Comparison of ENCODE assay signal across 8 mouse cellular contexts in the genomic region with DNA sequence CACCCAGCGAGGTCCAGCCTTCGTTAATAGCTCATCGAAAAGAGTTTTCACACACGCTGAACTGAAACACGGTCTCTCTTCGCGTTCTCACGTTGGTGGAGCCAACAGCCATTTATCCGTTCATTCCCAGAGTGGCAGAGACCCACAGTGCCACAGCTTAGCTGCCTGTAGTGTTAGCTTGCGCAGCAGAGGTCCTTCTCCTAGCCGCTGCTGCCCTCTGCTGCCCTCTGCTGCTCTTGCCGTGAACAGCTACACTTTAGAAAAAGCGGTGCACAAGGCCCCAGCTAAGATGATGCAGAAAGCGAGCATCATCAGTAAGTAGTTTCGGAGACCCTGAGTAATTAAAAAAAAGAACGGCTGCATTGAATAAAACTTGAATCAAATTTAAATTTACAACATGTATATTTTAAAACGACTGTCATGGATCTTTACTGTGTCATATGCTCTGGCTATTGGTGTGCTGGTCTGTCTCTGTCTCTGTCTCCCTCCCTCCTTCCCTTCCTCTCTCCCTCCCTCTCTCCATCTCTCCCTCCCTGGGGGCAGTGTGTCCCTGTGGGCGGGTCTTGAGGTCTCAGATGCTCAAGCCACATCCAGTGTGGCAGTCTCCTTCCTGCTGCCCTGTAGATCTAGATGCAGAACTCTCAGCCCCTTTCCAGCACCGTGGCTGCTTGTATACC. TPM values are rescaled to one million over a fixed set of nuclear protein-coding genes. Genes with fewer than 3 reads are reported as not detected.
DNase-seq lines count a peak whose midpoint lies in the region; ATAC-seq and TF ChIP-seq lines count a peak whose summit lies in the region.

No protein-coding gene starts in this region.

- H3K27me3 ChIP-seq in kidney, embryonic 15.5 days, result 0 out of 2 replicates have a peak, but pooled peaks cover 3% of the 10 kb centered on the region
- no peaks in the 10 kb centered on the region for H3K27me3 ChIP-seq in stomach, postnatal 0 days (ENCODE audit: control insufficient read depth, insufficient read depth, low read length)

- no peak overlapping the region for H3K9ac ChIP-seq in kidney, embryonic 15.5 days
- H3K9ac ChIP-seq in stomach, postnatal 0 days (ENCODE audit: low read length), result no peak overlapping the region

- peak; percentile 76 for ATAC-seq in kidney, embryonic 15.5 days (replicated peaks; ENCODE audit: low FRiP score)
- 0 out of 2 replicates have a peak, but pooled peaks have one; percentile 35 for ATAC-seq in stomach, postnatal 0 days (ENCODE audit: low FRiP score, low TSS enrichment)

- 36% methylated on average over 19 of the region's 19 CpGs for WGBS in kidney, embryonic 15.5 days
- 31% methylated on average over 19 of the region's 19 CpGs for WGBS in stomach, postnatal 0 days

- TF ChIP-seq CTCF in stomach, postnatal 0 days (IDR thresholded peaks at IDR 0.05; ENCODE audit: low read depth), result peak; percentile 93

- no peak overlapping the region for H3K4me3 ChIP-seq in kidney, embryonic 15.5 days (replicated peaks)
- no peak overlapping the region for H3K4me3 ChIP-seq in stomach, postnatal 0 days (ENCODE audit: low read depth, low read length)

- H3K27ac ChIP-seq in kidney, embryonic 15.5 days, result no peak overlapping the region
- H3K27ac ChIP-seq in stomach, postnatal 0 days (replicated peaks), result no peak overlapping the region

- no peaks in the 10 kb centered on the region for H3K9me3 ChIP-seq in kidney, embryonic 15.5 days (replicated peaks)
- H3K9me3 ChIP-seq in stomach, postnatal 0 days (ENCODE audit: control insufficient read depth, low read length), result no peaks in the 10 kb centered on the region

- no peak for TF ChIP-seq EP300 in stomach, postnatal 0 days (optimal IDR thresholded peaks at IDR 0.05)

- no peak overlapping the region for H3K4me2 ChIP-seq in kidney, embryonic 15.5 days
- H3K4me2 ChIP-seq in stomach, postnatal 0 days (replicated peaks; ENCODE audit: low read depth), result no peak overlapping the region

- no peaks in the 10 kb centered on the region for H3K36me3 ChIP-seq in kidney, embryonic 15.5 days
- H3K36me3 ChIP-seq in stomach, postnatal 0 days (ENCODE audit: control insufficient read depth, insufficient read depth, low read length), result no peaks in the 10 kb centered on the region

- 0 out of 2 replicates have a peak, but pooled peaks cover 3% of the 10 kb centered on the region for H3K4me1 ChIP-seq in kidney, embryonic 15.5 days
- no peaks in the 10 kb centered on the region for H3K4me1 ChIP-seq in stomach, postnatal 0 days (replicated peaks; ENCODE audit: control insufficient read depth, insufficient read depth)

- DNase-seq in 3T3-L1 (ENCODE audit: low read depth, low spot score), result peak; percentile 73
- peak; percentile 28 for DNase-seq in adrenal gland, adult 8-10 months
- DNase-seq in embryo, embryonic 11.5 days (ENCODE audit: low read depth, low spot score), result peak; percentile 56
- DNase-seq in gastrocnemius, postnatal 4 days (ENCODE audit: low spot score in 2 of 2), result peak; percentile 22 to 56
- DNase-seq in liver, result peak; percentile 67
- DNase-seq in neural tube, embryonic 10.5 days (ENCODE audit: extremely low spot score, low spot score), result peak; percentile 79
- DNase-seq in stomach, postnatal 0 days (ENCODE audit: low spot score), result peak; percentile 75

RNA-seq across cellular contexts. Expression of gene Tmem144, which starts 38.6 kb away (rescaled TPM):
- total RNA-seq in adrenal gland, adult 8-10 months (2022), result 10 to 100 TPM in 2 of 4 experiments, 1 to 10 TPM in 2; 6.4 to 11.6 (median 10.2) TPM
- total RNA-seq in gastrocnemius, postnatal 4 days (2021), result 1 to 10 TPM; 1.9 to 2.6 TPM
- polyA plus RNA-seq in kidney, embryonic 15.5 days (2015; fragmentation: Nextera tagmentation; extraction: Ambion mirVana), result 5.1 and 6.3 TPM in 2 replicates
- polyA plus RNA-seq in stomach, postnatal 0 days (2015; fragmentation: Nextera tagmentation; extraction: Ambion mirVana), result 1.7 and 2.2 TPM in 2 replicates

Comparison
In these comparisons a context has a peak if more than half of its experiments do, and no peak if none do; other contexts are left out.
1. DNase-seq: peak in every context shown above with its lines; median percentile 79 in neural tube, embryonic 10.5 days; 75 in stomach, postnatal 0 days; 73 in 3T3-L1; 67 in liver; 56 in embryo, embryonic 11.5 days; 39 in gastrocnemius, postnatal 4 days; 28 in adrenal gland, adult 8-10 months.